Mouse (Mus musculus) CD4-positive, CD25-positive, alpha-beta regulatory T cell (primary cell): ENCODE results near the gene Vmn1r81. TPM values are rescaled to one million over a fixed set of nuclear protein-coding genes. Genes with fewer than 3 reads are reported as not detected.

ENCODE experiments used
- polyA plus RNA-seq: library from polyadenylated mRNA; unstranded; fragments of 100-300 nt; shearing (Covaris generic); gene quantifications from one replicate; pipeline ENCODE4 v1.2.1, GENCODE M21; 2017

Gene Vmn1r81
- polyA plus RNA-seq = 0.07 TPM

GRCm38 (mm10) chr7:12268169-12268568, at the start of gene Vmn1r81:
Gene Vmn1r81 (minus strand): TSS chr7:12268269.

GRCm38 (mm10) chr7:12300130-12300529, 32.1 kb upstream of the Vmn1r81 start, which contains the start of gene Vmn1r82:
Gene Vmn1r82 (plus strand): TSS chr7:12300430.

Other genes starting within 250 kb of the Vmn1r81 start
- not detected for gene Vmn1r77, start 231.5 kb downstream of the Vmn1r81 start, polyA plus RNA-seq
- 0.07 TPM for gene Vmn1r78, start 118.0 kb downstream of the Vmn1r81 start, polyA plus RNA-seq
- gene Vmn1r79, start 97.0 kb downstream of the Vmn1r81 start, polyA plus RNA-seq = not detected
- 0.04 TPM for gene Vmn1r80, start 79.0 kb downstream of the Vmn1r81 start, polyA plus RNA-seq
- not detected for gene Vmn1r82, start 32.2 kb upstream of the Vmn1r81 start, polyA plus RNA-seq
- not detected for gene Vmn1r83, start 61.2 kb upstream of the Vmn1r81 start, polyA plus RNA-seq
- gene Vmn1r84, start 101.0 kb upstream of the Vmn1r81 start, polyA plus RNA-seq = 0.05 TPM
- gene Zfp551, start 154.5 kb upstream of the Vmn1r81 start, polyA plus RNA-seq = 3.5 TPM
- 9.9 TPM for gene Zfp606, start 210.0 kb upstream of the Vmn1r81 start, polyA plus RNA-seq
- not detected for gene 2900092C05Rik, start 244.2 kb upstream of the Vmn1r81 start, polyA plus RNA-seq